Mouse (Mus musculus) thymus, adult 18-20 months (tissue): ENCODE data around the gene Etv6.

ENCODE experiments used
- DNase-seq, 2 experiments: peaks; one replicate each; pipeline ENCODE4 v3.0.0; 2022; ENCODE audit warnings: mixed read lengths in 2 of 2

Etv6 gene

DNA sequence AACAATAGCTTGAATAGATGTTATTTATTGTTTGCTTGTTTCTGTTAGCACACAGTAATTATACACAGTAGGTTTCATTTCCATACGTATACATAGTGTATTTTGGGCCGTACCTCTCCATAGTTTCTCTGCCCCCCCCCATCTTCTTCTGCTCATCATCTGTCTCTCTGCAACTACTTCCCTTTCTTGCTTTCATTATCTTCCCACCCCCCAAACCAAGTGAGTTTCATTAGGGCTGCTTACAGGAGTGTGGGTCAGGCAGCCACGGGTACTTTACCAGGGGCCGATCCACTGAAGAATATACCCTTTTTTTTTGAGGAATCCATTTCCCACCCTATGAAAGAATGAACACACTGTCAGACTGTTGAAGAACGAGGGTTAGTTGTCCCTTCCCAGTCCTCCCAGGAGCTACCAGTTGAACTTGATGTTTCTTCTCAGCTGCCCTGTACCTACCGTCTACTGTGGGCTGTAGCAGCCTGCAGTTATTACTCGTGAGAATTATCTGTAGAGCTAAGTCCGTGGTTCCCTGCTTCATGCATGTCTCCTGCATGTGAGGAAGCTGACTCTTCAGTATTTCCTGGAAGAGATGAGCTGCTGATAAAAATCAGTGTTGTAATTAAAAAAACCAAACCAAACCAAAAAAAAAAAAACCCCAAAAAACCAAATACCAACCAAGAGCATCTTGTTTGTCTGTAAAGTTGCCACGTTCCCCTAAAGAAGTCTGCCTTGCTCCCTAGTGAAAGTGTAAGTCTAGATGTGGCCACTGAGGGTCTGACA lies 9.8 kb downstream of the Etv6 start:
- DNase-seq, result no peak

DNA sequence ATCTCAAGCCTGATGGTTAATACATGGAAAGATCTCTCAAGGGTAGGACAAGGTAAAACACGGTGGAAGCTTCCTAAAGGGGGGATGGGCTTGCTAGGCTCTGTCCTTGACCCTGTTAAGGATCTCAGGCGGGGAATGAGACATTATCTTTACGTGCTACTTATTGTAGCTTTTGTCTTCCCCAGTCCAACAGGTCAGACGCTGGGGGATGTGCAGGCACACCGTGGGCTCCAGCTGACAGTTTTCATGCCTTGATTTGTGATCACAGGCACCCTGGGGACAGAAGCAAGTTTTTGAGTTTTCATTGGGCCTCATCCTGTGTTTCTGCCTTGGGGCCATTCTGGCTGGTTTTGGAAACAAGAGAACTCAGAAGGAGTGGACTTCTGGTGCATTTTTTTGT lies 10.6 kb downstream of the Etv6 start:
- no peak for DNase-seq

GRCm38 (mm10) chr6:134047249-134047648 lies 11.7 kb downstream of the Etv6 start:
- DNase-seq, result no peak

DNA sequence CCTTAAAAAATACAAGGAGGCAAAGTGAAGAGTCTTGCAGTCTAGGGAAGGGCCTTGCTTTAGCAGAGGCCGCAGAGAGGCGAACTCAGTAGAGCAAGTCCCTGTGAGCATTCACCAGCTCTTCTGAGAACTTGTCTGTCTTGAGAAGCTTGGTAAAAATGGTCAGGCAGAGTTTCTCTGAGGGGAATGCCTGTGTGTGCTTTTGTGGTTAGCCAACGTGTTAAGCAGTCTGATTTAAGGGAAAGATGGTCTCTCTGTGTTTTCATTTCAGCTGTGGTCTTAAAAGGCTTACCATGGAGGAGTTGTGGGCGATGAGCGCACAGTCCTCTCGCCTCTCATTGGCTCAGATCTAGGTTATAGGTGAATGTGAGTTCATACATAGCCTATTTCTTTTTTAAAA lies 12.5 kb downstream of the Etv6 start:
- DNase-seq, result no peak

DNA sequence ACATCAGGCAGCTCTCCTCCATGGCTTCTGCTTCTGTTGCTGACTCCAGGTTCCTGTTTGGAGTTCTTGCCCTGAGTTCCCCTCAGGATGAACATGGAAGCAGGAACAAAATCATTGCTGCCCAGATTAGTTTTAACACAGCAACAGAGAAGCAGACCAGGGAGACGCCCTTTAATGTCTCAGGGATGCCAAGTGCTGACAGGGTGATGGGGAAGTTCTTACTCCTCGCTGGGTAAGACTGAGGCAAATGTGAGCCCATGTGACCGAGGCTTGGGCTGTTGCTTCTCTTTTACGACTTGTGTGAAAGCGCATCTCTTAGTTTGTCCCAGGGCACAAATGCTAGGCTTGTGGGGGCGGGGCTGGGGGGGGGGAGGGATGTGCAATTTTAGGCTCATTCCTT lies 13.5 kb downstream of the Etv6 start:
- no peak for DNase-seq

DNA sequence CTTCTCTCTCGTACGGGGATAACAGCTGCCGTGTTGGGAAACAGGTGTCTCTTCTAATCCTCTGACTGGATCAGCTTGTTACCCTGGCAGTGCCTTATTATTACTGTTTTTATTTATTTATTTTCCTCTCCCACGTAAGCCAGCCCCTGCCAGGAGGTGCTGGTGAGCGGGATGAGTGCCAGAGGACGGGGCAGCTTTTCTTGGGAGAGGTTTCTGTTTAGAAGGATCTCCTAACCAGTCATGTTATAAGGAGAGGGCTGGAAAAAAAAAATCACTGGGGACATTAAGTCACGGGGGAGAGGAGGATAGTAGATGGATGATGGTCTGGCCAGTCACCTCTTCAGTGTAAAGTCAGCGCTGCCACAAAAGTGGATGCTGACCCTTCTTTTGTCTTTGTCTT lies 15.0 kb downstream of the Etv6 start:
- DNase-seq, result no peak

GRCm38 (mm10) chr6:134051950-134052349 lies 16.4 kb downstream of the Etv6 start:
- DNase-seq, result no peak

DNA sequence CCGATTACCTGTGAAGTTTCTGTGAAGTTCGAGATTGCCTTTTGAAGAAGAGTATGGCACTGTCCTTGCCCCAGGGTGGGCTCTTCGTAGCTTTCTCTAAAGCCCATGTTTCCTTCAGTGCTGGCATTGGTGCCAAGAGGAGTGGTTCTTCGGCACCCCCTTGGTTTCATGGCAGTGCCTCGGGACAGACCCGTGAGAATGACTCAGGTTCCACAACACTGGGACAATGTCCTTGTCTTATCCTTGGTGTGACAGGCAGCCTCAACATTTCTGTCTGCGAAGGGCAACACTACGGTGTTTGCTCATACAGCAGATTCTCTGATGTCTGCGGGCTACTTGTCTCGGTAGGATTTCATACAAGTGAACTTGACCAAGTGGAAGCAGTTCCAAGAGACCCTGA lies 17.6 kb downstream of the Etv6 start:
- no peak for DNase-seq

GRCm38 (mm10) chr6:134053566-134053965 lies 18.1 kb downstream of the Etv6 start:
- no peak for DNase-seq

DNA sequence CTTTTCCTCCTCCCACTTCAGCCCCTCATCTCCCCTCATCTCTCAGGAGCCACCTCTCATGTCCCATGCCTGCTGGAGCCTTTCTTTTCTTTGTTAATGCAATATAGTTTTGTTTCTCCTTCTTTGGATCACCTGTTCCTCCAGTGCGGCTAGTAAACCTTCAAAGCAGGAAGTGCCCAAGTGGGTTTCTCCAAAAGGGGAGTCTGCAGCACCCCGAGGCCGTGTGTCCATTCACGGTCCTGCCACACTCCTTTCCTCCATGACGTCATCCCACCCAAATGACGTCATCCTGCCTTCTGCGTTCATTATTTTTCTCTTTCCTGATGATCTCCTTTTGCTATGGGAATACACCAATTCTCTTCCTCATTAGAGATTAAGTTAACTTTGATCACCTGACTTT lies 20.1 kb downstream of the Etv6 start:
- no peak for DNase-seq

DNA sequence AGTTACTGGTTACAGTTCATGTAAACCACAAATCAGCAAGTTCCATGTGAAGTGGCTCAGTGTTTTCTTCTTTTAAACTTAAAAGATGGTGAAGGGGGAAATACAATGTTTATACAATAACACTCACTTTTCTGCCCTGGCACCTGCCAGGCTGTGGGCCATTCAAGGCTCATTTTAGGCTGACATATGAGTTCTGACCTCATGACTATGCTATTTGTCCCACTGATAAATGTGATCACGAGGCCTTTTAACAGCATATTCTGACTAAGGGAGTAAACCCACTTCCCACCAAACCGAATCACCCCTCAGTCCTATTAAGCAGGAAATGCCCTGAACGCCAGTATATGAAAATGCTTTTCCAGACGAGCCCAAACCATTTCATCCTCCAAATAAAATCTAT lies 23.0 kb downstream of the Etv6 start:
- DNase-seq, result no peak

- no peak for DNase-seq
These were observed 23.5 kb downstream of the Etv6 start for GRCm38 (mm10) chr6:134058886-134059551.

DNA sequence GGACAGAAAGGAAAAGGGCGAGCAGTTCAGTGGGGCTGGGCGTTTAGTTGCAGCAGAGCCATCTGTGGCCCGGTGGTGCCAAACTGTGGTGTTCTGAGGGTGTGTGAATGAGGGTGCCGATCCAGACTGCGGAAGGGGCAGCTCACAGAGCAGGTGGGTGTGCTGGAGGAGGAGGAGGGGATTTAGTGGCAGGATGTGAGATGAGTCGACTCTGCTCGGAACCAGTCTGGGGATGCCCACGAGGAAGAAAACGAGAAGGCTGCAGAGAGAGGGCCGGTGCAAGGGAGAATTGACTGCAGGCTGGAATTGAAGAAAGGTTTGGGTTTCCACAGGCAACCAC lies 24.0 kb downstream of the Etv6 start:
- DNase-seq, result no peak

DNA sequence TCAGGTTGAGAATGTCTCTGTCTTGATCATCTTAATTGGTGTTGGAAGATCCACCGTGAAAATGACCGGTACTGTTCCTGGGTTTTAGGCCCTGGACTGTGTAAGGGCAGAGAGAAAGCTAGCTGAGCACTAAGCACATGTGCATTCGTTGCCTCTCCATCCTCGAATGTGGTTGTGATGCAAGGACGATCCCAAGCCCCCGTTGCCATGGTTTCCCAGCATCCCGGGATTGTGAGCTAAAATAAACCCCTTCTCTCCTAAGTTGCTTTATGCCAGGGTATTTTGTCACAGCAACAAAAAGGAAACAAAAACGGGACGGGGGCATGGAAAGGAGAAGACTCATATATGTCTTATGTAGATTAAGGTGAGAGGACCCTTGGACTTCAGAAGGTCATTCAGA lies 24.5 kb downstream of the Etv6 start:
- no peak for DNase-seq

- no peak for DNase-seq
These were observed 25.3 kb downstream of the Etv6 start for GRCm38 (mm10) chr6:134060811-134061210.

DNA sequence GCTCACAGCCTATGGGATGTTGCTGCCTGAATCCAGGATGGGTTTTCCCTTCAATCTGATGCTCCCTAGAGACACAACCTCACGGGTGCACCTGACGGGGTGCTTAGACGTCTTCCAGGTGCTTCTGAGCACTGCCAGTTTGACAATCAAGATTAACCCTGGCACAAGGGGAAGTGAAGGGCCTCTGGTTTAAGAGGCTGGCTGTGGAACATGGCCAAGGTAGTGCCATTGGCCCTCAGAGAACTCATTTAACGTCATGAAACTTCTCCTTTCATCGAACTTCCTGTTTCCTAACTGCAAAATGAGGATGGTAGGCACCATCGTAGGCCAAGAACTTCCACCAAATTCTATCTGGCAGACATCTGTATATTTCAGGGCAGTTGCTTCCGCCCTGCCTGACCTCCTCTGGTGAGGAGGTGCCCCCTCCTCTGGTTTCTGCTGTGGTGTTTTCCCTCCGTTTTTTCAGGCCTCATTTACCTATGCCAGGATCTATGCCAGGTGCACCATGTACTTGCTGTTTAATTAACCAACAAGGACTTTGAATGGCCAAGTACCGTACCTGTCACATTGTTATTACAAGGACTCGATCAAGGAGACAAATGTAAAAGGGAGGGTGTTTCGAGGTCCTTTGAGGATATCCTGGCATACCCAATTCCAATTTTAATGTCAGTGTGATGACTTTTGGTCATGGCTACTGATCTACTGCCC lies 29.7 kb downstream of the Etv6 start:
- no peak for DNase-seq

- no peak for DNase-seq
These were observed 30.6 kb downstream of the Etv6 start for GRCm38 (mm10) chr6:134066112-134066511.

- DNase-seq, result no peak
These were observed 31.5 kb downstream of the Etv6 start for GRCm38 (mm10) chr6:134066996-134067395.

- DNase-seq, result no peak
These were observed 32.0 kb downstream of the Etv6 start for GRCm38 (mm10) chr6:134067536-134067935.

- DNase-seq, result no peak
These were observed 36.9 kb downstream of the Etv6 start for GRCm38 (mm10) chr6:134072439-134072838.

- no peak for DNase-seq
These were observed 37.4 kb downstream of the Etv6 start for GRCm38 (mm10) chr6:134072906-134073305.

- no peak for DNase-seq
These were observed 38.9 kb downstream of the Etv6 start for GRCm38 (mm10) chr6:134074353-134074752.

- DNase-seq, result no peak
These were observed 39.5 kb downstream of the Etv6 start for GRCm38 (mm10) chr6:134075031-134075430.

DNA sequence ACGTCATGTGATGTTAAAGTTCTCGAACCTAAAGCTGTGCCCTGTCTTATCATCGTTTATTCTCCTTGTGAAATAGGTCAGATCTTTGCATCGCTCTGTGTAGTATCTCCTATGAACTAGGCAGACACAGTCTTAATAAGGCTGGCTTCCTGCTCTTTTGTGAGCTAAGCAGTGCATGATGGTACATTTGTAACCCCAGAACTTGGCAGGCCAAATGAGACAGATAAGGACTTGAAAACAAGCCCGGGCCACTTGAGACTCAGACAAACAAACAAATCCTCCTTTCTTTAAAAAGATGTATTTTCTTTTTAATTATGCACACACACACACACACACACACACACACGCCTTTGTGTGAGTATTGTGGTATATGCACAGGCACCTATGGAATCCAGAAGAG lies 42.5 kb downstream of the Etv6 start:
- DNase-seq, result no peak
